Mouse (Mus musculus) Patski (cell line): ENCODE measurements around the gene Arhgap25. TPM values are rescaled to one million over a fixed set of nuclear protein-coding genes. Genes with fewer than 3 reads are reported as not detected.

Experiments
- ATAC-seq: fragments of 100-300 bp; one replicate; pipeline ENCODE4 v1.8.0; 2021
- CTCF ChIA-PET: fragments of 350-600 bp; sonication (Branson Sonifier 250); formaldehyde crosslinking; loops from one replicate; lab custom pipeline; 2022; ENCODE audit warnings: inconsistent platforms; lab: Charles Lee
- POLR2A ChIA-PET: fragments of 350-600 bp; sonication (Branson Sonifier 250); formaldehyde crosslinking; loops from one replicate; lab custom pipeline; 2022; ENCODE audit warnings: antibody characterized with exemption, inconsistent platforms; lab: Charles Lee
- DNase-seq: peaks from one replicate; pipeline ENCODE4 v3.0.0-alpha.2; 2011; ENCODE audit warnings: low read depth, low spot score
- H3K27me3 ChIP-seq: fragments of 371-371 bp; one replicate; pipeline ENCODE4 v1.5.1; 2021
- CTCF ChIP-seq: fragments of 100-300 bp; IDR thresholded peaks from one replicate; pipeline ENCODE4 v1.5.1; 2021
- in situ Hi-C: fragments of 300-500 bp; cut with MboI; formaldehyde crosslinking; loops from 3 replicates; pipeline ENCODE4 v1.11.1; 2018; ENCODE audit warnings: low pct_unique_long_range_greater_than_20kb, mixed read lengths
- polyA plus RNA-seq: library from polyadenylated mRNA; unstranded; gene quantifications from one replicate; pipeline ENCODE4 v1.2.3, GENCODE M21; 2021

The Arhgap25 gene
- polyA plus RNA-seq, 1 experiment from 2014 or later, result 0.03 TPM

DNA sequence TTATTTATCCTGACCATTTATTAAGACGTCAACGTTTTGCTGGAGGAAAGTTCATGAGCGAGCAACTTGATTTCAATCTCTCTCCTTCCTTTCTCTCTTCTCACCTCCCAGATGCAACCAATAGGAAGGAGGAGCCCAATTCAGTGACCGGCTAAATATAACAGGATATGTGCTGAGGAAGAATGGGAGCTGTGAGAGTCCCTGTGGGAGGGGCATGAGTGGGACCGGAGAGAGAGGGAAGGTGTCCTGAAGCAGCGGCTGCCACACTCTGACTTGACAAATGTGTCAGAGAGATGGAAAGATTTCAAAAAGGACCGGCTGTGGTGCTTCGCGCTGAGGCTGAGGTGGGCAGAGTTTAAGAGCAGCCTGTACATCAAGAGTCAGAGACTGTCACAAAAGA lies 2.6 kb upstream of the Arhgap25 start:
- ATAC-seq, result no peak
- no peak for DNase-seq
- ChIA-PET CTCF (no interaction called here), POLR2A (no interaction called here)
- TF ChIP-seq CTCF, result no peak
- in situ Hi-C loops, result no loop called here
- no peaks in the 10 kb centered on the region for H3K27me3 ChIP-seq

DNA sequence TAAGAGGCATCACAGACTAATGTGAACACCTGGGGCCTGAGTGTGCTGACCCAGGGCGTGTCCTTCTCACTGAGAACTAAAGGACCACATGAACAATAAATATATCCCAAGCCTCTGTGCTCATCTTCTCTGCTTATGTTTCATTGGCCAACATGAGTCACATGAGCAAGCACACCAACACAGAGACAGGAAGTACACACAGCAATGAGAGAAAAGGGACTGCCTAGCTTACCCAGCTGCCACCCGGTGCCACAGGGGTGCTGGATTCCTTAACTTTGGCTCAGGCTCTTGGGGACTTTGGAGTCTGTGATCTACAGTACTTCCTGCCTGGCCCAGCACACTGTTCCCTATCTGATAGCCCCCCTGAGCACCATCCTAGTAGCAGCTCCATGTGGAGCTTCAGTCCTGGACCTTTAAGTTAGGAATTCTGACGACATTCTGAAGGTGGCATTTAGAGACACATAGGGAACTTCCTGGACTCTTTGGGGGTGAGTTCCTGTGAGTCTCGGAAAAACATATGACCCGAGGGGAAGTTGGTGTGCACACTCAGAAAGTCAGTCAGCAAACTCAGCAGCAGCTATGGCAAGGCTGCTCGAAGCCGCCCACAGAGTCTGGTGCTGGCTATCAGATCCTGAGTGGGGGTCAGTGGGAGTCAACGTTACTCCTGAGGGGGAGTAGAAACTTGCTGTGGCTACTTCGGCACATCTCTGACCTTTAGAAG lies 2.0 kb upstream of the Arhgap25 start:
- ATAC-seq, result no peak
- TF ChIP-seq CTCF, result no peak
- ChIA-PET POLR2A (no interaction called here), CTCF (no interaction called here)
- in situ Hi-C loops, result no loop called here
- DNase-seq, result no peak
- H3K27me3 ChIP-seq, result no peaks in the 10 kb centered on the region

DNA sequence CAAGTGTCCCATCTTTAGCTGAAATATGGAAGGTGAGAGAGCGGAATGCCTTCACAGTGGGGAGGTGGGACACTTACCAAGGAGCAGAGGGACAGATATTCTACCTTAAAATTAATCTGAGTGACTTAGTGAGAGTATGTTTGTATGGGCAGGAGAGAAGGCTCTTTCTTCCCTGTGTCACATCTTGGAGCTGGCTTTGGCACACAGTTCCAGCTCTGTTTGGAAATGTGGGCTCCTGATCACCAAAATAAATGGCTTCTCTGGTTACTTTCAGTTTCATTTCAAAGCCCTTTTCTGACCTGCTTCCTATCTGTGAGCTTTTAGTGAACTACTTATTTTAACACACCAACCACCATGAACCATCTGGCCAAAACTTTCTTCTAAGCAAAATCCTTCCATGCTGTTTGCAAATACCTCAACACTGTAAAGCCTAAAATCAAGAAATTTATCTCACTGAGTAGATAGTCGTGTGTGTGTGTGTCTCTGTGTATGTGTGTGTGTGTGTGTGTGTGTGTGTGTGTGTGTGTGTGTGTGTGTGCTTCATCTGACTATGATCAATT lies 1.5 kb downstream of the Arhgap25 start:
- ATAC-seq, result no peak
- DNase-seq, result no peak
- in situ Hi-C loops, result no loop called here
- ChIA-PET POLR2A (interaction anchor here (0.7 kb wide), 1 partner anchor 26 kb away, joined by 3 read pairs; no protein-coding TSS in a partner anchor), CTCF (interaction anchor here (1.2 to 1.3 kb wide), 2 partner anchors 12 to 68 kb away, joined by 3 to 4 read pairs; no protein-coding TSS in a partner anchor)
- no peak for TF ChIP-seq CTCF
- no peaks in the 10 kb centered on the region for H3K27me3 ChIP-seq

DNA sequence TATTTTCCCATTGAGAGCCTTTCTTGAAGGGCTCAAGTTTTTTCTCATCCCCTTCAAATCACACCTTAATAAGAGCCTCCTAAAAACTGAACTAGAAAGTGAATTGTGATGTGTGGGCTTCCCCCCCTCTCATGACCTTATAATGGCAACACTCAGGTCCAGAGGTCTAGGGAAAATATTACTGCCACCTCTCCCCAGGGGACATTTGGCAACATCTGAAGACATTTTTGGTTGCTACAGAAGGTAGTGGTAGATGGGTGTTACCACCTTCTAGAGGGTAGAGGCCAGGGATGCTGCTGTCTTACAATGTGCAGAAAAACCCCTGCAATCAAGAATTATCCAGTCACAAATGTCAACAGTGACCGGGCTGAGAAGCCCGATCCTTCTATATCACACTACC lies 2.7 kb downstream of the Arhgap25 start:
- CTCF ChIA-PET, result no interaction called here
- no peak for TF ChIP-seq CTCF
- DNase-seq (no peak), ATAC-seq (no peak)
- in situ Hi-C loops, result no loop called here
- H3K27me3 ChIP-seq, result no peaks in the 10 kb centered on the region
- POLR2A ChIA-PET, result no interaction called here

DNA sequence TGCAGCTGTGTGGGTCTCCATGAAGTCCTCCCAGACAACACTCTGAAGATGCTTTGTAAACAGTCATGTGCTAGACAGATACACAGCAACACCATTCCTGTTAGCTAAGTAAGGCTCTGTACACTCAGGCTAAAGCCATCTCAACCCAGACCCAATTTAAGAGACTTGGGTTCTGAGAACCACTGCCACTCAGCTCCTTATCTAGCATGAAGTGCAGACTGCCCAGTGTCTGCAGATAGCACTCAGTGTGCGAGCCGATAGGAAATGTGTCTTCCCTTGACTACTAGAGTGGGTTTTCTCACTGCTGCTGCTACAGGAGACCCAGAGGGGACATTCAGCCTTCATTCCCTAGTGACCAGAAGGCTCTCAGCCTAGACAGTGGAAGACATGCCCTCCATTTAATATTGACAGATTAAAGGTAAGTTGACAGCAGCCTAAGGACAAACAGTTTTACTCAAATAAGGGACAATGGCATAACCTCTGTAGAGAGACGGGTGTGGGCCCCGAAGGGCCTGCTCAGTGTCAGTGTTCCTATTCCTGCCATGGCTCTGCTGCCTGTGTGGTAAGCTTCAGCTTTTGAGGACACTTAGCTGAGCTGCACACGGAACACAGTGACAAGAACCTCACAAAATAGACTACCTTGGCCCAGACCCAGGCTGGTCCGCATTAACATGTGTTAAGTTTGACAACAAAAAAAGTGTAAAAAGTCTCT lies 5.1 kb downstream of the Arhgap25 start:
- in situ Hi-C loops, result no loop called here
- POLR2A ChIA-PET, result interaction anchor here (0.8 kb wide), 1 partner anchor 108 kb away, joined by 3 read pairs; no protein-coding TSS in a partner anchor
- ATAC-seq, result no peak
- no peak for DNase-seq
- no peak for TF ChIP-seq CTCF
- CTCF ChIA-PET, result interaction anchor here (1.4 to 1.6 kb wide), 2 partner anchors 77 to 128 kb away, joined by 3 to 4 read pairs; no protein-coding TSS in a partner anchor
- no peaks in the 10 kb centered on the region for H3K27me3 ChIP-seq

DNA sequence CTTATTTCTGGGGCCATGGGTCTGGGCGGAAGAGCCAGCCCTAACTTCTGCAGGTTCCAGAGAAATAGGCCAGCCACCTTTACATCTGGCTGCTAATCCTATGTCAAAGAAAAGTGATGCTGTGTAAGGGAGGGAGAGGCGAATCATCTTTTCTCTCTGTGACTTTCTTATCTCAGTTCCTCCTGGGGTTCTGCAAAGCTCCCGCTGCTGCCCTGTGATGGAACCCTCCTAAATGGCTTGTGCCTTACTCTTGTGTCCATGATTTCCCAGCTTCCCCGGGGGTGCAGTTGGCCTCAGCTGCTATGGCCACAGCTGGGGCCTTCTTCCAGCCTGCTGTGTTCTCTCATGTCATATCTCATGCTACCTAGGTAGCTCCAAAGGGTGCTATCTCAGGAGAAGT lies 5.7 kb downstream of the Arhgap25 start:
- ATAC-seq (no peak), DNase-seq (no peak)
- ChIA-PET POLR2A (interaction anchor here (0.8 kb wide), 1 partner anchor 108 kb away, joined by 3 read pairs; no protein-coding TSS in a partner anchor), CTCF (interaction anchor here (1.4 kb wide), 1 partner anchor 128 kb away, joined by 4 read pairs; no protein-coding TSS in a partner anchor)
- H3K27me3 ChIP-seq, result no peaks in the 10 kb centered on the region
- no peak for TF ChIP-seq CTCF
- in situ Hi-C loops, result no loop called here

DNA sequence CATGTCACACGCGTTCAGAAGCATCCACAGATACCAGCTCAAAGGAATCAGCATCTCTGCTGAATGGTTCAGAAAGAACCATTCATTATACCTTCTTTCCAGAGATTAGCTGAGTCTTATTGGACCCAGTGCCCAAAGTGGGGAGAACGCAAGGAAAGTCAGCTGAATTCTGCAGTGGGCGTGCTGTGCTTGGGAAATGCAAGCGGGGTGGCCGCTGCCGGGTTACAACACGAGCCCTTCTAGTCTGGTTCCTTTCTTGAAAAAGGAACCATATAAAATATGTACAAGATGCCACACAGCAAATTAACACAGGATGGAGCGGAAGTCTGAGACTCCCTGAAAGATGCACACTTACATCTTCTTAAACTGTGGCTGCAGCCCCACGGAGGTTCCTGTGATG lies 7.9 kb downstream of the Arhgap25 start:
- ATAC-seq, result no peak
- ChIA-PET POLR2A (no interaction called here), CTCF (no interaction called here)
- no peak for TF ChIP-seq CTCF
- DNase-seq, result no peak
- no peaks in the 10 kb centered on the region for H3K27me3 ChIP-seq
- in situ Hi-C loops, result no loop called here

DNA sequence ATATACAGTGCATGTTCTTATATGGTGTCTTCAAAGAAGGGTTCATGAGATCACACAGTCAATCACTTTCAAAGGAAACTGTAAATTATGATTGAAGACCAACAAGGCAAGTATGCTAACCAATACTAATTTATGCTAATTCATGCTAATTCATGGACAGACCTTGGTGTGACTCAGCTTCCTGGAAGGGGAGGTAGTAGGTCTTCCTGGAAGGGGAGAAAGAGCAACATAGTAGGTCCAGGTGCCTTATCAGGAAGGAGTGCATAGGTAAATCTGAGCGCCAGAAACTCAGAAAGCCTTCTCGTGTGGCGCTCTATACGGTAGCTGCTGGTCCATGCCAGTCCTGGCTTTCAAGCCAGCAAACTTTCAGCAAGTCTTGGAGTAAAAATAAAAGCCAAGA lies 8.8 kb downstream of the Arhgap25 start:
- POLR2A ChIA-PET, result no interaction called here
- CTCF ChIA-PET, result no interaction called here
- no peak for TF ChIP-seq CTCF
- H3K27me3 ChIP-seq, result no peaks in the 10 kb centered on the region
- no peak for ATAC-seq
- in situ Hi-C loops, result loop anchor here (5.0 kb wide), 1 partner anchor 127 kb away; no protein-coding TSS in a partner anchor
- DNase-seq, result no peak

DNA sequence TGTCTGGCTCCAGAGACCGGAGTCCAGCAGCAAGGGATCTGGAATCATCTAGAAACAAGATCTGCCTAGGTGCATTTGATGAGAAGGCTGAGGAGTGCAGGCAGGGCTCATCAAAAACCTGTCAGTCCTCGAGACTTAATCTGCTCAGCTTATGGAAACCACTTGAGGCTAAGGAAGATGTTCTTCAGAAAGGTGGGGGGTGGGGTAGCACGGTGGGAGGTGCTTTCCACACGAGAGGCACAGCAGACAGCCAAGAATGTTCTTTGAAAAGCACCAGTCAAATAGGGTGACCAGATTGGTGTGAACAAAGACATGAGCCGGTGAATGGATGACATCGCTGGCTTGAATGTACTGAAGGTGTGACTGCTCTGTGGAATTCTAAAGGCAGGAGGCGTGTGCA lies 9.3 kb downstream of the Arhgap25 start:
- TF ChIP-seq CTCF, result no peak
- no peak for ATAC-seq
- DNase-seq, result no peak
- ChIA-PET CTCF (interaction anchor here (1.1 kb wide), 1 partner anchor 58 kb away, joined by 4 read pairs; no protein-coding TSS in a partner anchor), POLR2A (no interaction called here)
- H3K27me3 ChIP-seq, result no peaks in the 10 kb centered on the region
- in situ Hi-C loops, result loop anchor here (5.0 kb wide), 1 partner anchor 126 kb away; no protein-coding TSS in a partner anchor

DNA sequence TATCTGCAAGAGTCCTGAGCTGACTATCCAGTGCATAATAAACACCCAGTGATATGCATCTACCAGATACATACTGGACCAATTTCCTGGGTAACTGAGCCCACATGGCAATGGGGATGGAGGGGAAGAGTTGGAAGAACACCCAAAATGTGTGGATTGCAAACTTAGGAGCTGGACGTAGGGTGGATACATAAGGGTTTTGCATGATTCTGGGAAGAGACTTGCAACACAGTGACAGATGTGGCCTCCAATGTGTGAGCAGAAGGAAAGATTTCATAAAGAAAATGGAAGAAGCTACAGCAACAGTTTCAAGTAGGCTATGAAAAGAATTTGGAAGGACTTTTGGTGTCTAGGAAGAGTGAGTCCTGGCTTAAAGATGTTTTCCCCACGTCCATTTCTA lies 10.0 kb downstream of the Arhgap25 start:
- DNase-seq (no peak), ATAC-seq (no peak)
- ChIA-PET CTCF (interaction anchor here (1.1 kb wide), 1 partner anchor 58 kb away, joined by 4 read pairs; no protein-coding TSS in a partner anchor), POLR2A (no interaction called here)
- H3K27me3 ChIP-seq, result no peaks in the 10 kb centered on the region
- TF ChIP-seq CTCF, result no peak
- in situ Hi-C loops, result loop anchor here (5.0 kb wide), 1 partner anchor 126 kb away; no protein-coding TSS in a partner anchor
